Mouse (Mus musculus): ENCODE measurements around the gene Pglyrp4.

GRCm38 (mm10) chr3:90683929-90684328, 42.8 kb upstream of the Pglyrp4 start:
- TF ChIP-seq CTCF (IDR thresholded peaks at IDR 0.05; ENCODE audit: low read depth, low read length), result no peak
- no peak for TF ChIP-seq POLR2A (IDR thresholded peaks at IDR 0.05; ENCODE audit: insufficient read depth, low read length)
- no peak for TF ChIP-seq EP300 (IDR thresholded peaks at IDR 0.05; ENCODE audit: insufficient read depth, low read depth, low read length)

Data from ES-Bruce4 (cell line).